Mouse (Mus musculus) layer of hippocampus, adult 2 months (tissue): ENCODE measurements around the gene Zdhhc21. TPM values are rescaled to one million over a fixed set of nuclear protein-coding genes. Genes with fewer than 3 reads are reported as not detected.

ENCODE experiments used
- DNase-seq, 2 experiments: peaks; one replicate each; pipeline ENCODE4 v3.0.0; 2022; ENCODE audit warnings: low spot score in 2 of 2
- H3K27ac ChIP-seq: fragments of 200-600 bp; 2 replicates; pipeline ENCODE4 v1.8.1; 2022
- H3K4me3 ChIP-seq: fragments of 200-600 bp; 2 replicates; pipeline ENCODE4 v1.8.1; 2022; ENCODE audit warnings: mild to moderate bottlenecking
- CTCF ChIP-seq: fragments of 200-600 bp; conservative IDR thresholded peaks from 2 replicates; pipeline ENCODE4 v1.8.1; 2022; ENCODE audit warnings: antibody characterized with exemption, mild to moderate bottlenecking, moderate library complexity
- total RNA-seq, 2 experiments: library from RNA; stranded (reverse); gene quantifications; 2 replicates each; pipeline ENCODE4 v1.2.3; 2021

Gene Zdhhc21
- total RNA-seq, 2 experiments from 2014 or later, result 45.6 to 45.7 TPM

- peak; percentile 85 for TF ChIP-seq CTCF
- Histone ChIP-seq H3K4me3 (no peak overlapping the region), H3K27ac (no peak overlapping the region)
- no peak for DNase-seq
Observed at GRCm38 (mm10) chr4:82804019-82804418, 55.7 kb downstream of the Zdhhc21 start.

- DNase-seq, result no peak
- H3K27ac ChIP-seq, result no peak overlapping the region
- TF ChIP-seq CTCF, result no peak
- H3K4me3 ChIP-seq, result no peak overlapping the region
Observed at GRCm38 (mm10) chr4:82793608-82794007, 66.2 kb downstream of the Zdhhc21 start.

DNA sequence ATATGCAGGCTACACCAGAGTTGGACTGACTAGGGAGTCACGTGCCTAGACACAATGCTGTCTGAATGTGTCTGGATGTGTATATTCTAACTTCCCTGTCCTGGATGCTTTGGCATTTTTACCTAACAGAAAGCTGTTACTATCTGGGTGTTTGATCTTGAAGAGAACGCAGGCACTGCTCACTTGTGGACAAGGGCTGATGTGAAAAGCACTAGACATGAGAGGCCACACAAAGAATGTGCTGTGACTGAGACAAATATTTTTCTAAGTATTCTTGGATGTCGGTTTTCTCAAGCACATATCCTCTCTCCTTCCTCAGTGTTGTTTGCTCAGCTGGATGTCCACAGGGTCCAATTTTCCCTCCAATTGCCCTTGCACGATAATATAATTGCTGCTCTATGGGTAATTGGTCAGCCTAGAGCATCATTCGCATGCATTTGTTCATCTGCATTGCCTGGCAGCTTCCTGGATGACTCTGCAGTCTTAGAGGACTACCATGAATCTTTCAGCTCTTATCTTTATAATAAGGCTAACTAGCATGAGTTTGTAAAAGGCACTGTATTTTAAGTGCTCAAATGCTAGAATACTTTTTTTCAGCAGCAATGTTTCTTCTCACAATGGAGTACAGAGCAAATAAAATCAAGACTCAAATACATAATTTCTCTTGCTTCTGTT, 66.7 kb downstream of the Zdhhc21 start:
- no peak overlapping the region for H3K4me3 ChIP-seq

DNA sequence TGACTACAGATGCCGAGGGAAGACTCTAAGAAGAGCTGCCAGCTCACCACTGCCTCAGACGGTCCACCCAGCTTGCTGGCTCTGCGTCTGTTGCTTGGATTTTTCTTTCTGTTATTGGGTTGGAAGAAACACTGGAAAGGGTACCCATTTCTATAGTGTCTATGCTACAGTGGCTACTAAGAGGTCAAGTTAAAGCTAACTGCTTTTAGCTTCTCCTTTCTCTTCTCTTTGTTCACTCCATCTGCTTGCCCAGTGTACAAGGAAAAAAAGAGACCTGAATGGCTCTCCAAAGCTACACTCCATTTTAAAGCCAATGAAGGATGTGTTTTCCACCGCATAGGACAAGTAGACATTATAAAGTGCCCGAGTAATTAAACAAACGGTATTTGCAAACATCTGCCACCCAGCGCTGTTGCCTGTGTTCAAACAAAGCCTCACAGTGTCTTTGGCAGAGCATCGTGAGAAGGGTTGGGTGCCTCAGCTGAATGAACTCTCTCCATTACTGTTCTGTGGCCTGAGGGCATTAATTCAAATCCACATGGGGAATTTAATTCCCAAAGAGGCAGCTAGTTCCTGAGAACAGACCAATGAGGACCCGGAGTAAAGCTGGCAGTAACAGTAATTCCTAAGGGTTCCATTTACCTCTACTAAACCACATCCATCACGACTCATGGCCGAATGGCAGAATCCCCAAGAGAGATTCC, 94.1 kb downstream of the Zdhhc21 start:
- TF ChIP-seq CTCF, result no peak
- no peak overlapping the region for H3K27ac ChIP-seq
- H3K4me3 ChIP-seq, result no peak overlapping the region
- no peak for DNase-seq

More for the DNA sequence above, 66.7 kb downstream of the Zdhhc21 start:
- H3K27ac ChIP-seq, result no peak overlapping the region
- TF ChIP-seq CTCF, result no peak
- DNase-seq, result no peak

DNA sequence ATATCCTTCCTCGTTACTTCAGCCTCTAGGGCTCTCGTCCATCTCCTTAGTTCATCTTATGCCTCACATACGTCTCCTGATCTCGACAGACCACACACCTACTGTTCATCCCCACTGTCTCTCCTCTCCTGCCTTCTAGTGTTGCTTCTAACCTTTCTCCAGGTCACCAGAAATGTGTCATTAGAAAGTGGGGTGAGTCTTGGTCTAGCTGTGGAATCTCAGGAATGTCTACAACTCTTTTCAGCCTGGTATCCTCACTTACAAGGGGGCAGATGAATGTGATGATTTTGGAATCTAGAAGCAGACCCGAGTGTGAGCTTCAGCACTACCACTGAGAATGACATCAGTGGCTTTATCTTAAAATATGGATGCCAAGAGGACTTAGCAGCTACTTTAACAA, 96.2 kb downstream of the Zdhhc21 start:
- DNase-seq, result no peak
- no peak for TF ChIP-seq CTCF
- H3K27ac ChIP-seq, result no peak overlapping the region
- H3K4me3 ChIP-seq, result no peak overlapping the region

DNA sequence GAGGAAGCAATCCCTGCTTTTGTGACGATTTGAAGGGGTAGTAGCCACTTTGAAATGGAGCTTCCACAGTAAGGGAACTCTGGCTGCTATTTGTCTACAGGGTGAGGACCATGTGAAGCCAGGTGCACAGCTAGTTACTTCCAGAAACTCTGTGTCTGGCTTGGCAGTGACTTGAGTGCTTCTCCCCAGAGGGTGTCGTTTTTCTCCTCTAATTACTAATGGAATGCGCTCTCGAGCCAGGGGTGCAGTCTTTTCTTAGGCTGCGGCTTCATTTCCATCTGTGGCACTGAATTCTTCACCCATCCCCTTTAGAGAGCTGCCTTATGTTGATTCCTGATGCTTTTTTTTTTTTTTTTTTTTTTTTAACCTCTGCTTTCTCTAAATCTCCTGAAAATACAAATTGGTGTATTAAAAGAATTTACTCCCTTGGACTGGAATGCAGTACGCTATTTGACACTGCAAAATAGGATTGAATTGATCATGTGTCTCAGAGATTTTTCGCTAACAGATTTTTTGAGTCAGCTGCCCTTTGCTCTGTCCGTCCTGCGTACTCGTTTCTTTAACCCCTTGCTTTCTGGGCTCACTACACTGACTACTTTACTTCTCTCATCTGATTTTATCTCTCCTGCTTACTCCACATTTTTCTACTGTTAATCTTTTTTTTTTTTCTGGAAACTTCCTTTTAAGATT, 97.2 kb downstream of the Zdhhc21 start:
- no peak for TF ChIP-seq CTCF
- no peak overlapping the region for H3K27ac ChIP-seq
- no peak for DNase-seq
- no peak overlapping the region for H3K4me3 ChIP-seq

DNA sequence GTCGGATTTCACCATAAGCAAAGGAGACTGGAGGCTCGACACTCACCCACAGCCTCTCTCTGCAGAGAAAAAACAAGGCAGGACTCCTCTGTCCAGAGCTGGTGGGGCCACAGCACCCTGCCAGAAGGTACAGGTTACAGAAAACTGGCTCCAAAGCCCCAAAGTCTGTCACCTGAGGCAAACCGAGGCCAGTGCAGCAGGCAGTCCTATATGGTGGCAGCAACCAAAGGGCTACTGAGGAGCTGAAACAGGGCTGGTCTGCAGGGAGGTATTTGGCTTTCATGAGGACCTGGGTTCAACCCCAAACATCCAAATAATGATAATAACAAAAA, 103.5 kb downstream of the Zdhhc21 start:
- Histone ChIP-seq H3K4me3 (no peak overlapping the region), H3K27ac (no peak overlapping the region)
- DNase-seq, result no peak
- no peak for TF ChIP-seq CTCF

- Histone ChIP-seq H3K27ac (no peak overlapping the region), H3K4me3 (no peak overlapping the region)
- DNase-seq, result no peak
- no peak for TF ChIP-seq CTCF
Observed at GRCm38 (mm10) chr4:82755616-82756294, 104.0 kb downstream of the Zdhhc21 start.

Other genes with a start within 250 kb of the Zdhhc21 start
- gene Nfib, start 154.2 kb downstream of the Zdhhc21 start, total RNA-seq, result 100 to 1,000 TPM; 174 to 186 TPM
- gene Cer1, start 25.2 kb upstream of the Zdhhc21 start, total RNA-seq, result not detected
- 1 to 10 TPM; 2.2 to 2.6 TPM for gene Frem1, start 192.4 kb upstream of the Zdhhc21 start, total RNA-seq